Mouse (Mus musculus): Measurements from ENCODE around the gene Dtx3. TPM values are rescaled to one million over a fixed set of nuclear protein-coding genes. Genes with fewer than 3 reads are reported as not detected.

The Dtx3 gene
- polyA plus RNA-seq, 1 experiment: 82.0 TPM

GRCm38 (mm10) chr10:127179871-127180694 is 15.4 kb downstream of the Dtx3 start, which contains the start of gene Slc26a10:
Slc26a10 (minus strand) TSS chr10:127180645.
- Histone ChIP-seq H3K4me1 (ENCODE audit: control insufficient read depth, insufficient read depth, low read length) (0 out of 2 replicates have a peak, but pooled peaks cover 4% of the 10 kb centered on the region), H3K27ac (ENCODE audit: insufficient read depth, low read length) (no peak within 1 kb of the TSS), H3K4me3 (ENCODE audit: insufficient read depth, low read length) (no peak within 1 kb of the TSS)
- no peak for TF ChIP-seq CTCF (IDR thresholded peaks at IDR 0.05; ENCODE audit: borderline replicate concordance, insufficient read depth, low read length)
- no peak for TF ChIP-seq POLR2A (IDR thresholded peaks at IDR 0.05; ENCODE audit: low read depth, low read length)

- no peak overlapping the region for H3K4me3 ChIP-seq (ENCODE audit: insufficient read depth, low read length)
- H3K4me1 ChIP-seq (ENCODE audit: control insufficient read depth, insufficient read depth, low read length): 0 out of 2 replicates have a peak, but pooled peaks cover 4% of the 10 kb centered on the region
Observed at GRCm38 (mm10) chr10:127178286-127179027, 17.1 kb downstream of the Dtx3 start.

GRCm38 (mm10) chr10:127177719-127178118 is 17.8 kb downstream of the Dtx3 start:
- peak; percentile 39; the same call in 1 of the 2 replicates for TF ChIP-seq CTCF (IDR thresholded peaks at IDR 0.05; ENCODE audit: borderline replicate concordance, insufficient read depth, low read length)
- peak; percentile 48; the same call in 1 of the 2 replicates for TF ChIP-seq POLR2A (IDR thresholded peaks at IDR 0.05; ENCODE audit: low read depth, low read length)
- Histone ChIP-seq H3K27ac (ENCODE audit: insufficient read depth, low read length) (no peak overlapping the region), H3K4me3 (ENCODE audit: insufficient read depth, low read length) (no peak overlapping the region), H3K4me1 (ENCODE audit: control insufficient read depth, insufficient read depth, low read length) (0 out of 2 replicates have a peak, but pooled peaks cover 4% of the 10 kb centered on the region)

More at GRCm38 (mm10) chr10:127178286-127179027, 17.1 kb downstream of the Dtx3 start:
- TF ChIP-seq POLR2A (IDR thresholded peaks at IDR 0.05; ENCODE audit: low read depth, low read length) (no peak), CTCF (IDR thresholded peaks at IDR 0.05; ENCODE audit: borderline replicate concordance, insufficient read depth, low read length) (no peak)
- H3K27ac ChIP-seq (ENCODE audit: insufficient read depth, low read length): no peak overlapping the region

- Histone ChIP-seq H3K27ac (ENCODE audit: insufficient read depth, low read length) (no peak overlapping the region), H3K4me1 (ENCODE audit: control insufficient read depth, insufficient read depth, low read length) (0 out of 2 replicates have a peak, but pooled peaks cover 4% of the 10 kb centered on the region), H3K4me3 (ENCODE audit: insufficient read depth, low read length) (no peak overlapping the region)
- TF ChIP-seq POLR2A (IDR thresholded peaks at IDR 0.05; ENCODE audit: low read depth, low read length): no peak
- TF ChIP-seq CTCF (IDR thresholded peaks at IDR 0.05; ENCODE audit: borderline replicate concordance, insufficient read depth, low read length): no peak
Observed at GRCm38 (mm10) chr10:127177235-127177634, 18.3 kb downstream of the Dtx3 start.

- no peak overlapping the region for H3K27ac ChIP-seq (ENCODE audit: insufficient read depth, low read length)
- H3K4me1 ChIP-seq (ENCODE audit: control insufficient read depth, insufficient read depth, low read length): 0 out of 2 replicates have a peak, but pooled peaks cover 4% of the 10 kb centered on the region
- TF ChIP-seq POLR2A (IDR thresholded peaks at IDR 0.05; ENCODE audit: low read depth, low read length) (no peak), CTCF (IDR thresholded peaks at IDR 0.05; ENCODE audit: borderline replicate concordance, insufficient read depth, low read length) (no peak)
- H3K4me3 ChIP-seq (ENCODE audit: insufficient read depth, low read length): no peak overlapping the region
Observed at GRCm38 (mm10) chr10:127176756-127177155, 18.8 kb downstream of the Dtx3 start.

- TF ChIP-seq CTCF (IDR thresholded peaks at IDR 0.05; ENCODE audit: borderline replicate concordance, insufficient read depth, low read length) (no peak), POLR2A (IDR thresholded peaks at IDR 0.05; ENCODE audit: low read depth, low read length) (no peak)
- Histone ChIP-seq H3K4me3 (ENCODE audit: insufficient read depth, low read length) (no peak overlapping the region), H3K27ac (ENCODE audit: insufficient read depth, low read length) (no peak overlapping the region), H3K4me1 (ENCODE audit: control insufficient read depth, insufficient read depth, low read length) (0 out of 2 replicates have a peak, but pooled peaks cover 4% of the 10 kb centered on the region)
Observed at GRCm38 (mm10) chr10:127176228-127176627, 19.3 kb downstream of the Dtx3 start.

- H3K4me3 ChIP-seq (ENCODE audit: insufficient read depth, low read length): no peak overlapping the region
- H3K4me1 ChIP-seq (ENCODE audit: control insufficient read depth, insufficient read depth, low read length): no peaks in the 10 kb centered on the region
- no peak for TF ChIP-seq CTCF (IDR thresholded peaks at IDR 0.05; ENCODE audit: borderline replicate concordance, insufficient read depth, low read length)
- TF ChIP-seq POLR2A (IDR thresholded peaks at IDR 0.05; ENCODE audit: low read depth, low read length): no peak
- no peak overlapping the region for H3K27ac ChIP-seq (ENCODE audit: insufficient read depth, low read length)
Observed at GRCm38 (mm10) chr10:127174170-127174569, 21.4 kb downstream of the Dtx3 start.

GRCm38 (mm10) chr10:127173148-127174065 is 22.1 kb downstream of the Dtx3 start:
- Histone ChIP-seq H3K4me1 (ENCODE audit: control insufficient read depth, insufficient read depth, low read length) (no peaks in the 10 kb centered on the region), H3K27ac (ENCODE audit: insufficient read depth, low read length) (no peak overlapping the region), H3K4me3 (ENCODE audit: insufficient read depth, low read length) (no peak overlapping the region)
- no peak for TF ChIP-seq POLR2A (IDR thresholded peaks at IDR 0.05; ENCODE audit: low read depth, low read length)
- no peak for TF ChIP-seq CTCF (IDR thresholded peaks at IDR 0.05; ENCODE audit: borderline replicate concordance, insufficient read depth, low read length)
